Mouse (Mus musculus) hindbrain, embryonic 10.5 days (tissue): ENCODE results near the gene Nfia. TPM values are rescaled to one million over a fixed set of nuclear protein-coding genes. Genes with fewer than 3 reads are reported as not detected.

Source experiments
- DNase-seq: peaks from one replicate; pipeline ENCODE4 v3.0.0-alpha.2; 2017; ENCODE audit warnings: low spot score
- H3K27ac ChIP-seq: fragments of 300-500 bp; sonication (generic); 2 replicates; pipeline ENCODE4 v1.5.1; 2016; ENCODE audit warnings: mild to moderate bottlenecking, moderate library complexity
- H3K27me3 ChIP-seq: fragments of 300-500 bp; sonication (generic); 2 replicates; pipeline ENCODE4 v1.6.1; 2016; ENCODE audit warnings: mild to moderate bottlenecking; ENCODE audit not compliant: poor library complexity, insufficient read depth, severe bottlenecking
- H3K36me3 ChIP-seq: fragments of 300-500 bp; sonication (generic); 2 replicates; pipeline ENCODE4 v1.6.1; 2016; ENCODE audit warnings: mild to moderate bottlenecking, moderate library complexity
- H3K4me1 ChIP-seq: fragments of 300-500 bp; sonication (generic); replicated peaks from 2 replicates; pipeline ENCODE4 v1.6.1; 2016; ENCODE audit warnings: mild to moderate bottlenecking
- H3K4me3 ChIP-seq: fragments of 300-500 bp; sonication (generic); 2 replicates; pipeline ENCODE4 v1.5.1; 2016; ENCODE audit warnings: mild to moderate bottlenecking, moderate library complexity
- H3K9me3 ChIP-seq: fragments of 300-500 bp; sonication (generic); 2 replicates; pipeline ENCODE4 v1.6.1; 2016; ENCODE audit warnings: mild to moderate bottlenecking, moderate library complexity
- WGBS: fragments of 180-500 bp; shearing (Covaris S2); methylation state at CpG from one replicate; pipeline ENCODE4 v1.1.7; 2016; 5-methylcytosine and 5-hydroxymethylcytosine counted together
- polyA plus RNA-seq: library from polyadenylated mRNA; unstranded; fragments of >200 nt; fragmentation: Nextera tagmentation; extraction: Ambion mirVana; gene quantifications from 2 replicates; pipeline ENCODE4 v1.2.1, GENCODE M21; 2016

Nfia gene
- polyA plus RNA-seq: 10.9 and 17.5 TPM in 2 replicates

GRCm38 (mm10) chr4:97772641-97773040 is at the start of gene Nfia:
Gene Nfia (plus strand): TSS chr4:97772734.
- under 1% methylated on average over 9 of the region's 9 CpGs for WGBS
- peak within 1 kb of the TSS; percentile 92 for H3K27ac ChIP-seq
- H3K36me3 ChIP-seq: no peaks in the 10 kb centered on the region
- DNase-seq: no peak
- H3K4me3 ChIP-seq: peak within 1 kb of the TSS; percentile 62
- peaks cover 44% of the 10 kb centered on the region for H3K4me1 ChIP-seq
- H3K9me3 ChIP-seq: no peaks in the 10 kb centered on the region
- peaks cover 41% of the 10 kb centered on the region for H3K27me3 ChIP-seq

DNA sequence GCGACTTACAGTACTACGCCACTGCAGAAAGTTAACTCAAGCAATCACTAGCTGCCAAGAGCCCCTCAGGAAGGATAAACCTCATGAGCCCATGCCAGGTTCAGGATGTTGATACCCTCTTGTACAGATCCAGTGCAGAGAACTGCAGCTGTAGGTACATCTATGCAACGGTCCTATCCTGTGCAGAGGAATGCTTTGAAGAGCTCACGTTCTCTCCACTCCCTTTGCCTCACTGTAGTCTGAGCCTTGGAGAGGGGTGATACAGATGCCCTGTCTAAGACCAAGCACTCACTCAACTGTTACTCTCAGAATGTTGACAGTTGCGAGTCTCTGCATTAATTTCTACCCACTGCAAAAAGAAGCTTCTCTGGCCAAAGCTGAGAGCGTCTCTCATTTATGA is 49.2 kb upstream of the Nfia start:
- Histone ChIP-seq H3K27ac (no peak overlapping the region), H3K9me3 (no peaks in the 10 kb centered on the region), H3K4me3 (no peak overlapping the region), H3K27me3 (no peaks in the 10 kb centered on the region), H3K36me3 (no peaks in the 10 kb centered on the region), H3K4me1 (0 out of 2 replicates have a peak, but pooled peaks cover 4% of the 10 kb centered on the region)
- no peak for DNase-seq
- 90% methylated on average over 6 of the region's 6 CpGs for WGBS

DNA sequence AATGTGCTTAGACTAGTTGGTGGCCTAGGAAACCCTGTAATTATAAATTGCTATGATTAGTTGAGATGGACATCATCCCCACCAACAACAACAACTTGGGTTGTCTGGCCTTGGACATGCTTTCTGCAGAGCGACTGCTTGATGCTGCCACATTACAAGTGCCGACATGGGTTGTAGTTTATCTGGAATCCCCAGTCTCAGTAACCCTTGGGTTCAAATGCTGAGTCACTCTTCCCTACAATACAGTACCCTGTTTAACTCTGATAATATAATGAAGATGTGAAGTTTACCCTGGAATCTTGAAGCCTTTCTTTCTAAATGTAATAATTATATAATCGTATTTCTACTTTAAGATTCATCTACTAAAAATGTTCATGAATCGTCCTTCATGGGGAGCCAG is 44.0 kb upstream of the Nfia start:
- Histone ChIP-seq H3K36me3 (no peaks in the 10 kb centered on the region), H3K27ac (no peak overlapping the region), H3K4me3 (no peak overlapping the region), H3K27me3 (no peaks in the 10 kb centered on the region), H3K4me1 (no peaks in the 10 kb centered on the region), H3K9me3 (no peaks in the 10 kb centered on the region)
- 93% methylated on average over 4 of the region's 4 CpGs for WGBS
- no peak for DNase-seq

DNA sequence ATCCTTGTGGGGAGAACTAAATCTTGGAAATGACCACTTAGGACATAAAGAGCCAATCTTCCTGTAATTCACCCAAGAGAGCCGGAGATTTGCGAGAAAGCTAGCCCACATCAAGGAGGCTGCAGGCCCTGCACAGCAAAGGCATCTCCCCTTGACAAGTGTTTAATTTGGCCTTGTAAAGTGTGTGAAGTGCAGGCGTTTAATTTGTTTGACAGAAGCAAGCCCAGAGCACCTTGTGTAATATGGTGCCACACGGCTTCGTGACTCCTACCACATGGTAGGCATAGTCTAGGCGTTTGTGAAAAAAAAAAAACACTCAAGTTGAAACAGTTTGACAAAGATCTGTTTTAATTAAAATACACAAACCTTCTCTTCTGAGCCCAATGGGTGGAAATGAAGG is 42.5 kb upstream of the Nfia start:
- WGBS: 89% methylated on average over 6 of the region's 6 CpGs
- Histone ChIP-seq H3K27me3 (no peaks in the 10 kb centered on the region), H3K27ac (no peak overlapping the region), H3K4me3 (no peak overlapping the region), H3K9me3 (no peaks in the 10 kb centered on the region), H3K36me3 (no peaks in the 10 kb centered on the region), H3K4me1 (no peaks in the 10 kb centered on the region)
- no peak for DNase-seq

DNA sequence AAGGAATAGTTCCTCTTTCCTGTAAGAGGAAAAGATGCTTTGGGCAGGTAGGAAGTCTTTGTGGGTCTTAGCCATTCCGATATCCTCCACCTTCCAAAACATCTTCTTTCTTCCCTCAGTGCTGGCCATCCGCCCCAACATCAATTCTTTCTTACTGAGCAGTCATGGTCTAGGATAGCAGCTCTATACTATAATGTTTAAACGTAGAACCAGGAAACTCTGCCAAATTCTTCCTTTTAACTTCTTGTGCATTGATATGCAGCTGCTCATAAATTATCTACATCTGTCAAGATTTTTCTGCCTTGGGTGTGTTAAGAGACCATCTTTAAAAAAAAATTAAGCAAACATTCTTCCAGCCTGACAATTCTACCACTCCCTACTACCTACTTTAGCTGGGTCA is 42.1 kb upstream of the Nfia start:
- Histone ChIP-seq H3K4me1 (no peaks in the 10 kb centered on the region), H3K36me3 (no peaks in the 10 kb centered on the region), H3K27ac (no peak overlapping the region), H3K4me3 (no peak overlapping the region), H3K9me3 (no peaks in the 10 kb centered on the region), H3K27me3 (no peaks in the 10 kb centered on the region)
- DNase-seq: no peak
- 91% methylated on average over 3 of the region's 3 CpGs for WGBS

GRCm38 (mm10) chr4:97733392-97733791 is 39.1 kb upstream of the Nfia start:
- H3K4me3 ChIP-seq: no peak overlapping the region
- no peaks in the 10 kb centered on the region for H3K36me3 ChIP-seq
- H3K27me3 ChIP-seq: no peaks in the 10 kb centered on the region
- H3K9me3 ChIP-seq: no peaks in the 10 kb centered on the region
- no peak overlapping the region for H3K27ac ChIP-seq
- 50% methylated on average over 1 of the region's 1 CpGs for WGBS
- no peaks in the 10 kb centered on the region for H3K4me1 ChIP-seq
- DNase-seq: no peak

DNA sequence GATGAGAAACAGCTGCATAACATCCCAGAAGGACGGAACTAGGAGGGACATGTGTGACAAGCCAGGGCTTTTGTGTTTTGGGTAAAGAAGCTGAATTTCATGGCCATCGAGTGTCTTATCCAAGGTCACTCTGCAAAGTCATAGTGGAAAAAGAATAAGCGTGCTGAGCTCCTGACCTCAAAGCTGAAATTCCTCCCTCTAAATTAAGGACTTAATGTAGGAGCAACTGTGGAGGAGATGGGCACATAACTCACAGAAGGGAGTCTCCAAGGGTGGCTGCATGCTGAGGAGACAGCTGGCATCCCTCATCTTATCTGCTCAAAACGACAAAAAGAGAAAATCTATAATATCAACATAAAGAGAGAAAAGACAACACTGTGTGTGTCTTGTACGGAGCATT is 28.6 kb upstream of the Nfia start:
- DNase-seq: no peak
- Histone ChIP-seq H3K4me3 (no peak overlapping the region), H3K27me3 (peaks cover 30% of the 10 kb centered on the region), H3K27ac (no peak overlapping the region), H3K9me3 (no peaks in the 10 kb centered on the region), H3K36me3 (no peaks in the 10 kb centered on the region), H3K4me1 (peaks cover 11% of the 10 kb centered on the region)
- WGBS: 74% methylated on average over 5 of the region's 5 CpGs

- H3K36me3 ChIP-seq: no peaks in the 10 kb centered on the region
- peak overlapping the region; percentile 82 for H3K27ac ChIP-seq
- WGBS: 9% methylated on average over 32 of the region's 32 CpGs
- H3K27me3 ChIP-seq: peaks cover 46% of the 10 kb centered on the region
- no peaks in the 10 kb centered on the region for H3K9me3 ChIP-seq
- peaks cover 11% of the 10 kb centered on the region for H3K4me1 ChIP-seq
- H3K4me3 ChIP-seq: peak overlapping the region; percentile 55
- DNase-seq: peak; percentile 84
Observed at GRCm38 (mm10) chr4:97745296-97746105, 27.0 kb upstream of the Nfia start.

DNA sequence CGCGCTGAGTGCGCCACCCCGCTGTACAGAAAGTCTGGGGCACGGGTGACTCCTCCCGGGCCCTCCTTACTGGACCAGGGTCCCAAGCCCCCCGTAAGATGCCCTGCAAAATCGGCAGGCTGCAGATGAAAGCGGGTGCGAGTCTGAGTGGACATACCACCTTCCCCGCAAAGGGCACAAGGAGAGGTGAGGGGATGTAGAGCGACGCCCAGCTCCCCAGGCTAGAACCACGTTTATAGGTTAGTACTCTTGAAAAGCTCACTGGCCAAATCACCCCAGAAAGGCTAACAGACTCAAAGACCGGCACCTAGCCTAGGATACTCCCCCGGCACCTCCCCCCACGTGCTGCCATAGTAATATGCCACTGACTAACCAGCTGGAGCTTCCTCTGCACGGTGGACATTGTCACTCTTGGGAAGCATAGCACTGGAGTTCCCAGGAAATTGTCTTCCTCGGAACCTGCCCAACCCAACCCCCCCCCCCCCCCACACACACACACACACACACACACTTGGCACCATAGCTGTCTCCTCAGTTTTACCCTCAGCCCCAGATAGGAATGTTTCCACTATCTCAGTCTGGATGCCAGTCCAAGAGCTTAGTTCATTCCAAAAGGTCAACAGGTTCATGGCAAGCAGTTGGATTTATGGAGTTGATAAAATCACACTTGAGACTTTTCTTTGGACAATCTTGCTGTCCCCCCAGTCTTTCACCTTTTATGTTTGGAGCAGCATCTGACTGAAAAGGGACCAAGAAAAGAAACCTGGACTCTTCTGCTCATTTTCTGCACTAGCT is 26.2 kb upstream of the Nfia start:
- peaks cover 18% of the 10 kb centered on the region for H3K4me1 ChIP-seq
- peak overlapping the region; percentile 82 for H3K27ac ChIP-seq
- no peaks in the 10 kb centered on the region for H3K9me3 ChIP-seq
- H3K36me3 ChIP-seq: no peaks in the 10 kb centered on the region
- peak overlapping the region; percentile 55 for H3K4me3 ChIP-seq
- DNase-seq: no peak
- H3K27me3 ChIP-seq: peaks cover 47% of the 10 kb centered on the region
- WGBS: 4% methylated on average over 19 of the region's 19 CpGs

- no peak overlapping the region for H3K4me3 ChIP-seq
- 41% methylated on average over 4 of the region's 4 CpGs for WGBS
- H3K27ac ChIP-seq: no peak overlapping the region
- no peaks in the 10 kb centered on the region for H3K36me3 ChIP-seq
- no peak for DNase-seq
- peaks cover 48% of the 10 kb centered on the region for H3K4me1 ChIP-seq
- H3K9me3 ChIP-seq: no peaks in the 10 kb centered on the region
- H3K27me3 ChIP-seq: peaks cover 81% of the 10 kb centered on the region
Observed at GRCm38 (mm10) chr4:97750401-97750800, 22.1 kb upstream of the Nfia start.

DNA sequence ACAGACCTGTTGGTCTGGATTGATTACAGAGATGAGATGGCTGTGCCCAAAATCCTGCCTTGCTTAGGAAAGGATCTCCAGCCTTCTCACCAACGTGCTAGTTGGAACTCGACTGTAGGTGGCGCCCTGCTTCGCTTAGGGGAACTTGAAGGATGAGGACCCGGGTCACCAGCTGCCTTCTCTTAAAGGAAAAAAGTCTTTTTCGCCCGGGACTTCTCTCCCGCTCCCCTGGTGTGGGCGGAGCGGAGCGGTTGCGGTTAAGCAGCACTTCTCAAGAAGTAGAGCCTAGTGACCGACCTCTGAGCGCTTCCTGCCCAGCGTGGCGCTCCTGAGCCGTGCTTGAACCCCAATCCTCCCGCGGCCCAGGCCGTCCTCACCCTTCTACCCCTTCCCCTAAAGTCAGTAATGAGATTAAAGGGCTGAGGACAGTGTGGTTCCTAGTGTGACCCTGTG is 21.5 kb upstream of the Nfia start:
- peak overlapping the region; percentile 58 for H3K4me3 ChIP-seq
- peak overlapping the region; percentile 84 for H3K27ac ChIP-seq
- H3K27me3 ChIP-seq: peaks cover 84% of the 10 kb centered on the region
- peaks cover 42% of the 10 kb centered on the region for H3K4me1 ChIP-seq
- H3K9me3 ChIP-seq: no peaks in the 10 kb centered on the region
- H3K36me3 ChIP-seq: no peaks in the 10 kb centered on the region
- peak; percentile 90 for DNase-seq
- under 1% methylated on average over 20 of the region's 20 CpGs for WGBS

GRCm38 (mm10) chr4:97751483-97752251 is 20.9 kb upstream of the Nfia start:
- WGBS: under 1% methylated on average over 40 of the region's 40 CpGs
- no peaks in the 10 kb centered on the region for H3K36me3 ChIP-seq
- no peaks in the 10 kb centered on the region for H3K9me3 ChIP-seq
- H3K4me3 ChIP-seq: peak overlapping the region; percentile 58
- H3K27ac ChIP-seq: peak overlapping the region; percentile 84
- peaks cover 84% of the 10 kb centered on the region for H3K27me3 ChIP-seq
- peaks cover 38% of the 10 kb centered on the region for H3K4me1 ChIP-seq
- DNase-seq: peak; percentile 69
